Mouse (Mus musculus): Measurements from ENCODE around the gene Mob3b.

GRCm38 (mm10) chr4:35096226-35097175 lies 60.8 kb downstream of the Mob3b start:
- no peak for TF ChIP-seq CTCF (IDR thresholded peaks at IDR 0.05; ENCODE audit: low read depth, low read length)
- no peak for TF ChIP-seq POLR2A (IDR thresholded peaks at IDR 0.05; ENCODE audit: extremely low read depth, insufficient read depth, low read length)

Measured in liver, adult 2 months (tissue).